Mouse (Mus musculus) spleen, embryonic (tissue): ENCODE measurements at regions not wholly inside any gene's neighbourhood (a gene's known extent, or its start where the extent isn't known, plus 50 kb on each side); places are given as distances from the start of the nearest gene placed in this dataset.

ENCODE experiments used
- CTCF ChIA-PET: fragments of 350-600 bp; sonication (Branson Sonifier 250); formaldehyde crosslinking; loops from one replicate; lab custom pipeline; 2022; lab: Charles Lee

- CTCF ChIA-PET, result no interaction called here
Measured at GRCm38 (mm10) chr5:52920251-52920650, 86.4 kb downstream of the Anapc4 start.

- CTCF ChIA-PET, result no interaction called here
Measured at GRCm38 (mm10) chr5:52920722-52921264, 87.0 kb downstream of the Anapc4 start.

- CTCF ChIA-PET, result no interaction called here
Measured at GRCm38 (mm10) chr5:52925006-52925405, 91.2 kb downstream of the Anapc4 start.

- CTCF ChIA-PET, result no interaction called here
Measured at GRCm38 (mm10) chr5:52929690-52930089, 95.9 kb downstream of the Anapc4 start.

GRCm38 (mm10) chr5:52933291-52933690, 99.5 kb downstream of the Anapc4 start:
- CTCF ChIA-PET, result no interaction called here

GRCm38 (mm10) chr5:52937626-52938025, 100.3 kb upstream of the Slc34a2 start:
- CTCF ChIA-PET, result no interaction called here

GRCm38 (mm10) chr5:52939994-52940393, 97.9 kb upstream of the Slc34a2 start:
- CTCF ChIA-PET, result no interaction called here

- CTCF ChIA-PET, result no interaction called here
Measured at GRCm38 (mm10) chr5:52940645-52941044, 97.2 kb upstream of the Slc34a2 start.

- CTCF ChIA-PET, result no interaction called here
Measured at GRCm38 (mm10) chr5:52953875-52954274, 84.0 kb upstream of the Slc34a2 start.

GRCm38 (mm10) chr5:52954713-52955112, 83.2 kb upstream of the Slc34a2 start:
- CTCF ChIA-PET, result no interaction called here

- CTCF ChIA-PET, result no interaction called here
Measured at GRCm38 (mm10) chr5:52964209-52964608, 73.7 kb upstream of the Slc34a2 start.

- CTCF ChIA-PET, result no interaction called here
Measured at GRCm38 (mm10) chr5:52971811-52972210, 66.1 kb upstream of the Slc34a2 start.

GRCm38 (mm10) chr5:52973003-52973402, 64.9 kb upstream of the Slc34a2 start:
- CTCF ChIA-PET, result no interaction called here

- CTCF ChIA-PET, result no interaction called here
Measured at GRCm38 (mm10) chr5:52975557-52976088, 62.3 kb upstream of the Slc34a2 start.

- CTCF ChIA-PET, result no interaction called here
Measured at GRCm38 (mm10) chr5:52977826-52978687, 59.8 kb upstream of the Slc34a2 start.

GRCm38 (mm10) chr5:52979458-52979857, 58.4 kb upstream of the Slc34a2 start:
- CTCF ChIA-PET, result no interaction called here

GRCm38 (mm10) chr5:52982056-52982455, 55.8 kb upstream of the Slc34a2 start:
- CTCF ChIA-PET, result no interaction called here

GRCm38 (mm10) chr5:52982741-52983140, 55.1 kb upstream of the Slc34a2 start:
- CTCF ChIA-PET, result interaction anchor here (0.8 kb wide), 1 partner anchor 23 kb away, joined by 9 read pairs; no protein-coding TSS in a partner anchor
